Mouse (Mus musculus) E14TG2a.4 (cell line): ENCODE measurements around the gene Itpr1.

Experiments
- H3K27me3 ChIP-seq: 2 replicates; pipeline ENCODE4 v1.6.1; 2014; ENCODE audit warnings: low read length, control low read depth; ENCODE audit not compliant: insufficient read depth
- H3K36me3 ChIP-seq: 2 replicates; pipeline ENCODE4 v1.6.1; 2014; ENCODE audit warnings: low read length, control low read depth; ENCODE audit not compliant: insufficient read depth
- H3K4me1 ChIP-seq: replicated peaks from 2 replicates; pipeline ENCODE4 v1.6.1; 2014; ENCODE audit warnings: low read depth, low read length, control low read depth
- H3K4me3 ChIP-seq: replicated peaks from 2 replicates; pipeline ENCODE4 v1.5.1; 2014; ENCODE audit warnings: mild to moderate bottlenecking, low read length
- H3K9me3 ChIP-seq: 2 replicates; pipeline ENCODE4 v1.6.1; 2014; ENCODE audit warnings: low read length, control low read depth
- CTCF ChIP-seq: conservative IDR thresholded peaks from 2 replicates; pipeline ENCODE4 v1.5.1; 2014; ENCODE audit warnings: low read length
- NANOG ChIP-seq: IDR thresholded peaks from 2 replicates; pipeline ENCODE4 v1.6.1; 2014; ENCODE audit warnings: borderline replicate concordance, low read length, mixed read lengths
- POU5F1 ChIP-seq: IDR thresholded peaks from 2 replicates; pipeline ENCODE4 v1.6.1; 2014; ENCODE audit warnings: low read length, borderline replicate concordance

Itpr1 gene

DNA sequence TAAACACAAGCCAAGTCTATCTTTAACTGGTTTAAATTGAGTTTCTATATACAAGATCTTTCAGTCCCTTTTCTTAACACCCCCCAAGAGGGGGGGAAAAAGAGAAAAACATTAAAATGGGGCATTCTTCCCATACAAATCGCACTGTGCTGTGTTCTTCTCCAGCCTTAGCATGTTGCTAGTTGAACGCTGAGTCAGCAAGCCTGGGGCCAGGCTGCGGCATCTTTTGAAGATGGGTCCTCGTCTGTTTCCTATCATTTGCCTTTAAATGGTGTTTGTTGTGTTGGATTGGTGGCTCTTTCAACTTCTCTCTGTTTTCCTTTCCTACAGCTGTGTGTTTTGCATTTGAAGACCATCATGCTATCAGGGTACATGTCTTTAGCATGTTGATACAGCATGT, 203.0 kb downstream of the Itpr1 start:
- H3K36me3 ChIP-seq = peaks cover 93% of the 10 kb centered on the region
- H3K9me3 ChIP-seq = no peaks in the 10 kb centered on the region

DNA sequence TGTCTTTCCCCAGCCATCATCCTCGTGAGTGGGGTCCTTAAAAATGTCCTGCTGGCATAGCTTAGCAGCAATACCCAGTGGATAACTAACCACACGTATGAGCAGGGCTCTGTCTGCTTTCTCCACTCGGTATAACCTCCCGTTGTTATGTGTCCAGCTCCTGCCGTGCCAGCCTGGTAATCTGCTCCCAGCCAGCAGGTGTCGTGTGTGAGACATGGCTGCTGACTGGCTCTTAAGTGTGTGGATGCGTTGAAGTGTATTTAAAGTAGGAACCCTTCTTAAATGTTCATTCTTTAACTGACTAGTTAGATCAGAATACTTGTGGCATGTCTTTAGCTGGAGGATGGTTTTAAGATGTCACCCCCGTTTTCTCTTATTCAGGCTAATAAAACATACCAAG, 204.6 kb downstream of the Itpr1 start:
- Histone ChIP-seq H3K4me3 (no peak overlapping the region), H3K9me3 (no peaks in the 10 kb centered on the region), H3K4me1 (no peaks in the 10 kb centered on the region), H3K36me3 (peaks cover 79% of the 10 kb centered on the region), H3K27me3 (no peaks in the 10 kb centered on the region)
- TF ChIP-seq CTCF (peak; percentile 57), NANOG (no peak)

More for the DNA sequence above, 203.0 kb downstream of the Itpr1 start:
- no peak for TF ChIP-seq POU5F1
- no peak for TF ChIP-seq NANOG
- TF ChIP-seq CTCF = no peak
- Histone ChIP-seq H3K27me3 (no peaks in the 10 kb centered on the region), H3K4me3 (no peak overlapping the region), H3K4me1 (peaks cover 5% of the 10 kb centered on the region)

DNA sequence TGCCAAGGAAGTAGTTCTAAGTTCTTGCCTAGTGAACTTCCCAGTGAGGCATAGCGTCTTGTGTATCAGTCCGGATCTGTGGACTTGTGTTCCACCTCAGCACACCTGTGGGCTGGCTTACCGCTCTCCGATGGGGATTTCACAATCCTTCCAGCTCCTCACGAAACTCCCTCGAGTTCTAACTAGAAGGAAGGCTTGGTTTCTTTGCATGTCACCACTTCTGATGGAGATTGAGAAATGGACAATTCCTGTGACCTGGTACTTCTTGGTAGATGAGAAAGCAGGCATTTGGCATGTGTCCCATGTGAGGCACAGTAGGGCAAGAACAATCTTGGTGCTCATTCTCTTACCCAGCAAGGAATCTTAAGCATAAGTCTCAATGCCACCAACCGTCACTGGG, 205.3 kb downstream of the Itpr1 start:
- H3K36me3 ChIP-seq = peaks cover 79% of the 10 kb centered on the region
- no peaks in the 10 kb centered on the region for H3K4me1 ChIP-seq
- TF ChIP-seq CTCF = no peak
- no peak for TF ChIP-seq NANOG
- TF ChIP-seq POU5F1 = no peak
- no peak overlapping the region for H3K4me3 ChIP-seq
- no peaks in the 10 kb centered on the region for H3K9me3 ChIP-seq
- H3K27me3 ChIP-seq = no peaks in the 10 kb centered on the region

DNA sequence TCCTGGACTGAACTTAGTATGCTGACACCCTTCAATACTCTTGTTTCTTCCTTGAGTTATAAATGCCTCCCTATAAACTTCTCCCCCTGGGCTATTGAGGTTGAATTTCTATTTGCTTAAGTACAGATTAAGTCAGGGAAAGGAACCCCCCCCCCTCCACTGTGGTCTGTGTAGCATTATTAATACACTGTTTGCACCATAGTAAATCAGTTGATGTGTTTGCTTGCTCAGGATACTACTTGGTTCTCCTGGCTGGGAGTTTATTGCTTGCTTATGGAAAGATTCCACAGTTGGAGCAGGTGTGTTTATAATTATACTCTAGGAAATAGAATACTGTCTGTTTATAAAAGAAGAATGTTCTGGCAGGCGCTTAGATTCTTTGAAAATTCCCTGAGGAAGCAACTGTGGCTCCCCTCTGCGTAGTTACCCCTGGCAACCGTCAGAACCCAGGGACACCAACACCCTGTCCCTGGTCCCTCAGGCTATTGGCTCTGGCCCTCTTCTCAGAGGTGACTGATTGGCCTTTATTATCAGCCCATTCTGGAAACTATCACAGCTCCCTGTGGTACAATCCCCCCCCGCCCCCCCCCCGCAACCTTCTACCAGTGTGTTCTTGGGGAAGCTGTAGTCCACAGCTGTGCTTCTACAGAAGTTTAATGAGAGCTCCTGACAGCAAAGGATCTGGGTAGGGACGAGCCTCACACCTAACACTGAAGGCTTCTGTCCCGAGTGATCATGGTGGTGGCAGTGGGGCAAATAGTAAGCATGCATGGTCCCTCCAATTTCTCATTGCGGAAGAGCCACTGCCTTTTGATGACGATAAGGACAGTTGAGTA, 212.1 kb downstream of the Itpr1 start:
- no peaks in the 10 kb centered on the region for H3K9me3 ChIP-seq
- TF ChIP-seq NANOG = no peak
- no peak for TF ChIP-seq CTCF
- no peak for TF ChIP-seq POU5F1
- H3K36me3 ChIP-seq = peaks cover 26% of the 10 kb centered on the region
- H3K4me1 ChIP-seq = peaks cover 13% of the 10 kb centered on the region
- no peak overlapping the region for H3K4me3 ChIP-seq
- H3K27me3 ChIP-seq = no peaks in the 10 kb centered on the region

DNA sequence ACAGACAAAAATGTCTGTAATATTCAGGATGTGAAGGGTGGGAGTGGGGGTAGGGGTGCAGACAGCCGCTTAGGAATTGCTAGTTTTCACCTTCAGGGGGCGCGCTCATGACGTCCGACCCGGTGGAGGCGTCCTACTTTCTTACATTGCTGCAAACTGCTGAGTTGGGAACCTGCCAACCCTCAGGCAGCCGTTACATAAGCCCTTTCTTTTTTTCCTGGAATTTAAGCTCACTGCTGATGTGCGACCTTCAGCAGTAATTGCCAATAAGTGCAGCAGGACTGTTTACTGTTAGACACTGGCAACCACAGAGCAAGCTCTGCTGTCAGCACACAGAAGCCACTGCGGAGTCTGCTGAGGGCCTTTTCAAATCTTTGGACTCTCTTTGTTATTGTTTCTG, 213.9 kb downstream of the Itpr1 start:
- Histone ChIP-seq H3K27me3 (no peaks in the 10 kb centered on the region), H3K36me3 (peaks cover 22% of the 10 kb centered on the region; the same call in 1 of the 2 replicates), H3K4me3 (no peak overlapping the region), H3K4me1 (peaks cover 22% of the 10 kb centered on the region), H3K9me3 (no peaks in the 10 kb centered on the region)
- TF ChIP-seq CTCF = peak; percentile 34
- no peak for TF ChIP-seq POU5F1
- 0 out of 2 replicates have a peak, but pooled peaks have one; percentile 6 for TF ChIP-seq NANOG

DNA sequence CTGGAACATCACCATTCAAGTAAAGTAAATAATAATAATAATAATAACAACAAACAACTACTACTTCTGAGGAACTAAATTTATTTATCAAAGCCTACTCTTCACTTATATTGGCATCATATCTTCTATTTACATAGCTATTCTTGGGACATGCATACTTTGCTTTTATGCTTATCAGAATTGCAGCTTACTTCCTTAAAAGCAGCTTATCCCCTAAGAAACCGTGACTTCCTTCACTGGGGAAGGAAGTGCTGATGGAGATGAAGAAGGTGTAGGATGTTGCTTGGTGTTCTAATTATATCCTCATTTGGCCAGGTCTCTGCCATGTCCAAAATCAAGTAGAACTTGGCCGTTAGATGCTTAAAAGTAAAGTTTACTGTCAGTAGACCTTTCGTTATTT, 215.5 kb downstream of the Itpr1 start:
- H3K36me3 ChIP-seq = peaks cover 20% of the 10 kb centered on the region; the same call in 1 of the 2 replicates
- TF ChIP-seq NANOG (no peak), CTCF (no peak), POU5F1 (no peak)
- no peaks in the 10 kb centered on the region for H3K9me3 ChIP-seq
- H3K4me3 ChIP-seq = no peak overlapping the region
- H3K4me1 ChIP-seq = peaks cover 33% of the 10 kb centered on the region
- no peaks in the 10 kb centered on the region for H3K27me3 ChIP-seq

DNA sequence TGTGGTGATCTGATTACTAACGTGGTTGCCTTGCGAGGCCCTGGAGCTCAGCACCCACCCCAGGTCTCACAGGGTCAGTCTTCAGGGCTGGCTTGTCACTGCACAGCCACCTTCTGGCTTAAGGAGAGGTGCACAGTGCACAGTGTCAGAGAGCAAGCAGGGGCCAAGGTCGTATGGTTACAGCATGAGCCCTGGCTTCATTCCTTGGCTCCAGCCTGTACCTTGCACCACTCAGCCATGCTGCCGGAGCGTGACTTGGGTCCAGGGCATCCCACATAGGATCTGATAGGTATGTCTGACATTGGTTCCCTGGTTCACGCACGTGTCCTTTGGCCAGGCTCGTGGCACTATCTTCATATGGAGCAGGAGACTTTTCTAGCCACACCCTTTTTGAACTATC, 217.1 kb downstream of the Itpr1 start:
- Histone ChIP-seq H3K4me1 (peaks cover 33% of the 10 kb centered on the region), H3K9me3 (no peaks in the 10 kb centered on the region), H3K27me3 (no peaks in the 10 kb centered on the region), H3K4me3 (no peak overlapping the region), H3K36me3 (peaks cover 16% of the 10 kb centered on the region; the same call in 1 of the 2 replicates)
- no peak for TF ChIP-seq POU5F1
- TF ChIP-seq CTCF = no peak
- TF ChIP-seq NANOG = no peak

DNA sequence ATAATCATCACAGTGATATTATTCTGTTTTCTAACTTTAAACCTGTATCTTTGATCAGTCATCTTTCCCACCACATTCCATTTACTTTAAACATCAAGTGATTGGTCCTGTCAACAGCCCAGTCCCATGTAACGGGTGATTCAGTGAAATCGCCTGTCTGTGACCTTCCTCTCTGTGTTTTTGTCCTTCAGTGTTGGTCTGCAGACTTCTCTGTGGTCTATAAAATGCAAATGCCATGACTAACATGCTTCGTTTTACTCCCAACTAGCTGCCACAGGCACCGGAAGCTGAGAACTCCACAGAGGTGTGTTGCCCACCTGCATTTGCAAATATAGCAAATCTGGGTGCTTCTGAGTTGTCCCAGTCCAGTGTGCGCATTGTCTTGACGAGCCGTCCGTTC, 218.3 kb downstream of the Itpr1 start:
- Histone ChIP-seq H3K9me3 (no peaks in the 10 kb centered on the region), H3K36me3 (peaks cover 16% of the 10 kb centered on the region; the same call in 1 of the 2 replicates), H3K4me3 (no peak overlapping the region), H3K4me1 (peaks cover 35% of the 10 kb centered on the region), H3K27me3 (no peaks in the 10 kb centered on the region)
- TF ChIP-seq NANOG (no peak), POU5F1 (no peak), CTCF (no peak)
